Mouse (Mus musculus) megakaryocyte-erythroid progenitor cell, adult 5-6 weeks (primary cell): ENCODE results near the gene Prrc2b. TPM values are rescaled to one million over a fixed set of nuclear protein-coding genes. Genes with fewer than 3 reads are reported as not detected.
A peak's percentile ranks its signal among the peaks of the same experiment; 100 is the strongest.

Experiments
- ATAC-seq: replicated peaks from 2 replicates; pipeline ENCODE4 v1.8.0; 2016; ENCODE audit warnings: mild to moderate bottlenecking, inconsistent platforms; ENCODE audit not compliant: severe bottlenecking, poor library complexity, low FRiP score, low TSS enrichment
- total RNA-seq, 2 experiments: library from RNA; stranded (forward) in 1 of 2; stranded (reverse) in 1 of 2; fragments of 200-1000, 215-1000 nt in 1 of 2; fragments of >200 nt in 1 of 2; fragmentation: Nextera tagmentation in 1 of 2; gene quantifications; 2 replicates each; pipeline ENCODE4 v1.2.3; 2014 to 2017

The Prrc2b gene
- total RNA-seq, 2 experiments from 2014 or later = 20.1 to 58.3 TPM

DNA sequence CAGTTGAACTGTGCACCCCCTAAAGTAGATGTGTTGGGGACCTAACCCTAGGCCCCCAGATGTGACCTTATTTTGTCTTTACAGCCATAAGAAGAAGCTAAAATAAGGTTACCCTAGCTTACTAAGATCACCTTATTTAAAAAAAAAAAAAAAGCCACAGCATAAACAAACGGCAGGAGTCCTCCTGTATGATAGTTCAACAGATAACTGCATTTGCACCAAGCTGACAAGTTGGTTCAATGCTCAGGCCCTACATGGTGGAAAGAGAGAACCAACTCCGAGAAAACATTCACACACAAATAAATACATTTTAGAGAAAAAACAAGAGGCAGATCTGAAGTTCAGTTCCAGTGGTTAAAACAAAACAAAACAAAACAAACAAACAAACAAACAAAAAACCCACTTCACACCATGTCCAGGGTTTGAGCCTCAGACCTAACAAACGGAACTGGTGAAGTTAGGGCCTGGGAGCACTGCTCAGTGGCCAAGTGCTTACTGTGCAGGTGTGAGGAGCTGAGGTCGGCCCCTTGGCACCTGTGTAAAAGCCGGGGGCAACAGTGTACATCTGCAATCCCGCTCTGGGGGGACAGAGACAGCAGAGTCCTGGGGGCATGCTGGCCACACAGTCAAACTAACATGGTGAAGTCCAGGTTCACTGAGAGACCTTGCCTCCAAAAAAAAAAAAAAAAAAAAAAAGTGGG lies 18.9 kb upstream of the Prrc2b start:
- ATAC-seq = no peak

DNA sequence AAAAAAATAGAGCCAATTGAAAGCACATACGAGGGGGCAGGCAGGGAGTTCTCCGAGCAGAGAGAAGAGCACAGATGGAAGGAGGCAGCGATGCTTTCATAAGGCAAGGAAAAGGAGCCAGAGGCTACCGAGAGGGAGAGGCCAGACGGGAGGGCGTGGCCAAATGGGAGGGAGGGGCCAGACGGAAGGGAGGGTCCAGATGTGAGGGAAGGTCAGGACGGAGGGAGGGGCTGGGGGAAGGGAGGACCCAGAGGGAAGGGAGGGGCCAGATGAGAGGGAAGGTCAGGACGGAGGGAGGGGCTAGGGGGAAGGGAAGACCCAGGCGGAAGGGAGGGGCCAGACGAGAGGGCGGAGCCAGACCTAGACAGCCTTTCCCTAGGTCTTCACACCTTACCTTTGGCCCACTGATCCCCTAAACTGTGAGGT lies 18.3 kb upstream of the Prrc2b start:
- ATAC-seq = peak; percentile 58

DNA sequence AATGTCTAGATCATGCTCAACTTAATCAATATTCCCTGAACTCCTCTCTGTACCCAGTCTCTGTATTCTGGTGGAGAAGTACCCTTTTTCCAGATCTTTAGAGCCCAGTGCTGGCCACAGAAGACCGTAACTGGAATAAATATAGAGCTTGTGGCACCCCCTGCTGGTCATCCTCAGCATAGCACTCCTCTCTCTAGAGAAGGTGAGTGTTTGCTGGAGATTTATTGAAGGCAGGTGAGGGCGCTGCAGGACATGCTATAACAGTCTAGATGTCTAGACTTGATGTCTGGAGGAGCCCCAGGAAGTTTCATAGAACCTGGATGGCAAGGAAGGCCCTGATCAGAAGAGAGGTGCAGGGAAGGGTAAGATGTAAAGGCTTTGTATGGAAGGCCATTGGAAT lies 16.8 kb upstream of the Prrc2b start:
- ATAC-seq = no peak

DNA sequence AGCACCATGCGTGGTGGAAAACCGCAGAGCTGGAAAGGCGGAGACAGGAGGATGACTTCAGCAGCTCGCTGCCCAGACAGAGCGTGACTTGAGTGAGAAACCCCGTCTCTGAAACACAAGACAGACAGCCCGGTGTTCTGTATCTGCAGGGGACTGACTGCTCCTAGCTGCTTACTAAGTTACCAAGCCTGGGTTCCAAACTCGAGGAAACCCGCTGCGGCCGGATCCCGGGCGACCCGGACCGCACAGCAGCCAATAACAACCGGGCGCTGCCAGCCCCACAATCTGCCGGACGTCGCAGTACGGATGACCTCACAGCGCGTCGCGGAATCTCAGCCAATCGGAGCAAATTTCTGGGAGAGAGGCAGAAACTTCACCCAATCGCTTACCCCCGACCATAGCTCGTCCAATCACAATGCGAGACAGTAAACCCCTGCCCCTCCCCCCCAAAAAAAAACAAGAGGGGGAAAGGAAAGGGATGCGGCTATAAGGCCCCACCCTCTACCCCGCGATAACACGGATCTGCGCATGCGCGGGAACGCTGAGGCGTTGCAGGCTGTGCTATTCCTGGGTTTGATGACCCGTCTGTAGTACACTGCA lies 13.1 kb upstream of the Prrc2b start:
- ATAC-seq = peak; percentile 93

DNA sequence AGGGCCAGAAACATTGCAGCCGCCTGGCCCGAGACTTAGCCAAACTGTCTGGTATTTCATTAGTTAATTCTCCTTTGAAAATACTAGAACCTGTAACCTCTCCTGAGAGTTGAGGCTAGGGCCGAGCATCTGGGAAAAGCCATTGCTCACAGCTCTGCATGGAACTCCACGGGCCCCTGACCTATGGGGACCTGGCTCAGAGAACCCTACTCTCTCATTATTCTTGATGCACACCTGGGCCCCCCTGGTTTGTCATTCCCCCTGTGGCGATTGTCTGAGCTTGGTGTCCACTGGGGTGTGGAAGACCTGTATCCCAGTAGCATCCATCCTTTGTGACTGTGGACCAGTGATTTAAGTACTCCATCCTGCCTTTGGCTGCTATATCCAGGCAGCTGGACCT lies 11.5 kb upstream of the Prrc2b start:
- ATAC-seq = no peak

DNA sequence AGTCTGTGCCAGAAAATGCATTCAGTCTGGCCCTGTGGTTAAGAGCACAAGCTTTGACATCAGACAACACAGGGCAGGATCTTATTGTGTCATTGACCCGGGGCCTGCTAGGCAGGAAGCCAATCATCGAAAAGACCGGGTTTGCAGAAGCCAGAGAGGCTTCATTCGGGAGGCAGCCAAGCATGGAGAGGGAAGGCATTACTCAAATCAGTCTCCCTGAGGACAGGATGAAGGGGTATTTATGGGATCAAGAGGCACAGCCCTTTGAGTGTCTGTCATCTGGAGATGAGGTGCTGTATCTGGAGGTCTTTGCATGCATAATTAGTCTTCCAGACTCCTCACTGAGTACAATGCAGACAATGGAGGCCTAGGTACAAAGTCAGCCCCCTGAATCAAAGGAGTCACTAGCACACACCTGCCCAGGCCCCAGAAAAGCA lies 10.4 kb upstream of the Prrc2b start:
- no peak for ATAC-seq

DNA sequence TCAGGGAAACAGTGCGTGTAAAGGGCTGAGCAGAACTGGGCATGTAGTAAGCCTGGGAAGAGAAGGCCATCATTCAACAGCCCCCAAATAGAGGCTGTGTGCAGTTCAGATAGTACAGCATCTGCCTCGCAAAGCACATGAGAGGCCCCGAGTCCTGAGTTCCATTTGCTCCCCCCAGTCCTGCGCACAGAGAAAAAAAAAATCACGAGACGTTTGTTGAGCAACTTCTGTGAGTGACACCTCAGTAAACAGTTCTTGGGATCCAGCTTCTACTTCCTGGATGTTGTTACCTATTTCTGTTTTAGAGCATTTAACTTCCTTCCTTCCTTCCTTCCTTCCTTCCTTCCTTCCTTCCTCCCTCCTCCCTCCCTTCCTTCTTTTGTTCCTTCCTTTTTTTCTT lies 9.3 kb upstream of the Prrc2b start:
- no peak for ATAC-seq

DNA sequence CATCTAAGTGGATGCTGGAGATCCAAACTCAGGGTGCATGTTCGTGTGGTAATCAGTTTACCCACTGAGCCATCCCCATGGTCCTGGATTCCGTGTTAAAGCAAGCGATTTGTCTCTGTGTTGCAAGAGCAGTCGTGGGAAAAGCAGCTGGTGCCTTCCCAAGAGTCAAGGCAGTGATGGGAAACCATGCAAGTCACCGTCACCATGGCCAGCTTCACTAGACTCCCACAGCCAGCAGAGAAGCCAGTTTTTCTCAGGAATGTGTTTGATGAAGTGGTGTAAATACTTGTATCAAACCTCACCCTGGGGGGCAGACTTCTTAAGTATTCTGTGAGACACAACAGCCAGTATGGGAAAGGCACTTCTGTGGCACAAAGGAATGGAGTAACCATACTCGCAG lies 8.5 kb upstream of the Prrc2b start:
- ATAC-seq = no peak

DNA sequence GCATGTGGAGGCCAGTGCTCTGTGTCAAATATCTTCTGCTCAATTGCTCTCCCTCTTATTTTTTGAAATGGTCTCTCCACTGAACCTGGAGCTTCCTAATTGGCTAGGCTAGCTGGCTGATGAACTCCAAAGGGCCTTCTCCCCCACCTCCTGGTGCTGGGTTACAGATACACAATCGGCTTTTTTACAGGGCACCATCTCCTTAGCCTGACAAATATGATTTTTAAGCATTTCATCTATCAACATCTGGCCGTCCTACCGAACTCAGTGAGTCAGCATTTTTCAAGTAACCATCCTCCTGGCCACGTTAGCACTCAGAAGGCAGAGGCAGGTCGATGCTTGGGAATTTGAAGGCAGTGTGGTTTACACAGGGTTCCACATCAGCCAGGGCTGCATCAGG lies 6.2 kb upstream of the Prrc2b start:
- peak; percentile 70 for ATAC-seq

DNA sequence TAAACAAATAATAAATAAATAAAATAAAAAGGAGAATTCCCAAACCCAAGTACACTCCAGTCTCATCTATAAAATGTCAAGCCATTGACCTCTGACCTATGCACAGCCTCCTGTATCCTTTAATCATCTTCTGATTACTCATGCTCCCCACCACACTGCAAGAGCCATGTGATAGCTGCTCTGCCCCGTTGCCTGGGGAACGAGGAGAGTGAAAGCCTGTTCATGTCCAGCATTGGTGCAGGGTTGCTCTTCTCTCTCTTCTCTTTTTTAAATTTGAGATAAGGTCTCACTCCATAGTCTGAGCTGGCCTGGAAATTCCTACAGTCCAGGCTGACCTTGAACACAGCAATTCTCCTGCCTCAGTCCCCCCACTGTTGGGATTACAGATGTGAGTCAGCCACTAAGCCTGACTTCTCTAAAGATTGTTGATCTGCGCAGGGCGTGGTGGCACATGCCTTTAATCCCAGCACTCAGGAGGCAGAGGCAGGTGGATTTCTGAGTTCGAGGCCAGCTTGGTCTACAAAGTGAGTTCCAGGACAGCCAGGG lies 4.2 kb upstream of the Prrc2b start:
- no peak for ATAC-seq

DNA sequence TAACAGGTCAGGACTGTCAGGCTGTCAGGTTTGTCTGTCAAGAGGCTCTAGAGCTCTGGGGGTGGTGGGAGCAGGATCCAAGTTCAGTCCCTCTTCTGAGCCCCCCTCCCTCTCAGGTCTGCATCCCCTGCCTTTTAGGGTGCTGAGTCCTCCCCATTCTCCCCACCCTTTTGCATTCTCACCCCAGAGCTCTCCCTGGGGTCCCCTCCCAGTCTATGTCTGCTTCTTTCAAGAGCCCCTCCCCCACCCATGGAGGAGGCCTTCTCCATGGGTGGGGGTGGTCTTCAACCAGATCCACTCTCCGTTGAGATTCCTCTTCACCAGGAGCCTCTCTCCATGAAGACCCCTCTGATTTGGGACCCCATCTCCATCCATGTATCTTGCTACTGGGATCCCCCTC lies 747 bp upstream of the Prrc2b start:
- no peak for ATAC-seq

DNA sequence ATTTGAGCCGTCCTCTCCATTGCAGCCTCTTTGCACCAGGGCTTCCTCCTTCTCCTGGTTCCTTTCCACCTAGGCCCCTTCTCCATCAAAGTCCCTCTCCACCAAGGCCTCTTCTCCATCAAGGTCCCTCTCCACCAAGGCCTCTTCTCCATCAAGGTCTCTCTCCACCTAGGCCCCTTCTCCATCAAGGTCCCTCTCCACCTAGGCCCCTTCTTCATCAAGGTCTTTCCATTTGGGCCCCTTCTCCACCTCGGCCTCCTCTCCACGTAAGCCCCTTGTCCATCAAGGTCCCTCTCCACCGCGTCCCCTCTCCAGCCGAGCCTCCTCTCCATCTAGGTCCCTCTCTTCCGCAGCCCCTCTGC lies 339 bp upstream of the Prrc2b start:
- ATAC-seq = no peak

DNA sequence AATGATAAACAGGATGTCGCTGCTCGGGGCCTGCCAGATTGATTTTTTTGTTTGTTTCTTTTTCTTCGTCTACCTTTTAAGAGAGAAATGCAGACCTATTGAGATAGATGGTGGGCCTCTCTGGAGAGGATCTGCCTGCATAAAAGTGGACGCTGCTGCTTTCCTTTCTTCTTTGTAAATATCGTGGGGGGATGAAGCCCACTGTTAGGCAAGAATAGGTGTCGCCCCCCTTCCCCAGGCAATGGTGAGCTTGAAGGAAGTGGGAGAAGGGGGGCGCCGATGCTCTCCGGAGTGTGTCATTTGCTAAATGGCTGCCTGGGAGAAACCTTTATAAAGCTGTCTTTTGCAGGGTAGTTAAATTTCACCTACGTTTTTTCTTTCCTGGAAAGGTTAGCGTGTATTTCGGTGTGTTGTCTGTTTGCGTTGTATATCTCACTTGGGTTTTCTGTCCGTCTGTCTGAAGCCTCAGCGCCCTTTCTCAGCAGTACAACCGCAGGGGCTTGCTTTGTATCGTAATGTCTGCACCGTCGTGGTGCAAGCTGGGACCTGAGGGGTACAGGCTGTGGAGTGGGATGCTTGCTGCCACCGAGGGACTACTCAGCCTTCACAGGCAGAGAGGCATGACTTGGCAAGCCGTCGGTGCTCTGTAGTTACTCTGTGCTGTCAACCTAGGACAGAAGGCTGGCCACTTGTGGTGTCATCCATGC lies 931 bp downstream of the Prrc2b start:
- peak; percentile 62 for ATAC-seq

DNA sequence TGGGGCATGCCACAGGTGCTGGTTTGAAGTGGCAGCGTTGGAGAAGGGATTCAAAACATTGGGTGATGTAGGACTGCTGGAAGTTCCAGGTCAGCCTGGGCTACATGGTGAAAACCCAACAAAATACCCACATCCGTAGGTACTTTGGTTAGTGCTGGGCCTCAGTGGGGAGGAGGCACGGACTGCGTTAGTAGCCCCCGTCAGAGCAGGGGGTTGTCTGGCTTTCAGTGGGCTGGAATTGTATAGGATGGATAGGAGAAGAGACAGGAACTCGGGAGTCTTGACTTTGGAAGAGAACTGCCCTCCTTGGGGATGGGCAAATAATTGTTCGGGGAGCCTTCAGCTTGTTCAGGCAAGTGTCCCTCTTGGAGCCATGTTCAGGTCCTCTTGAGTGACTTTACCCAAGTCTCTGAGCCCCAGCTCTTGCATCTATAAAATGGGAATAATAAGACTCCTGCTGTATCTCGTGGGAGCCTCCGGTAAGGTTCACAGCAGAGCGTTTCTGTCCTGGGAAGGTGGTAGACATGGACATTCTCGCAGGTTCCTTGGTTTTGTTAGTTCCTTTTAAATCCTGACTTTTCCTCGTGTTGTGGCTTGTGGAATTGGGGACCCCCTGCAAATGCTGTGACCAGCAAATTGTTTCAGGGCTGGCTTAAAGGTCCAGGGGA lies 1.6 kb downstream of the Prrc2b start:
- ATAC-seq = no peak

DNA sequence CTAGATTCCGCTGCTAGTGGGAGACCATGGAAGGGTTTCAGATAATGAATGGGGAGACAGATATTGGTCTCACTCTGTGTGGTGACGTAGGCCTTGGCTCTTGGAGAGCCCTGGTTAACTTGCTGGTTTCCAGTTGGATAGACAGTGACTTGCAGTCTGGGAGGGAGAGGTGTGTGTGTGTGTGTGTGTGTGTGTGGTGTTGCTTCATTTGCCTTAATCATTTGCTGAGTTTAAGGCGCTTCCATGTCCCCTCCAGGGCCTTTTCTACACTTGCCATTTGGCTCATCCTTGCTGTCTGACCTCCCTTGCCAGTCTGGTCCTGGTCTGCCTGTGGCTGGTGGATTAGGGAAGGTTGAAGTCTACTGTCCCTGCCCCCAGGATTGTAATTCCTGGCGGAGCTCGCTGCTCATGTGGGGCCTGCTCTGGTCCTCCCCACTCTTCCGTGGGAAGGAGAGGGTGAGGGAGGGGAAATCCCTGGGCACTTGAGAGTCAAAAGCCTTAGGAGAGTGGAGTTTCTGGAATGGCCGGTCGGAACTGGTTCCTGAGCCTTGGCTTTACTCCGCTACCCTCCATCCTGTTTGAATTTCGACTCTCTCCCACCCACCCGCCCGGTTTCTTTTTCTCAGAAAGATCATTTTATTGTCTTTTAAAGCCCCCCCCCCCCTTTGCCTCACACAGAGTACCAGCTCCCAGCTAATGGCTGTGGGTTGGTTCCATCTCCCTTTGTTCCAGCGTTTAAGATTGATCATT lies 2.3 kb downstream of the Prrc2b start:
- ATAC-seq = peak; percentile 68

DNA sequence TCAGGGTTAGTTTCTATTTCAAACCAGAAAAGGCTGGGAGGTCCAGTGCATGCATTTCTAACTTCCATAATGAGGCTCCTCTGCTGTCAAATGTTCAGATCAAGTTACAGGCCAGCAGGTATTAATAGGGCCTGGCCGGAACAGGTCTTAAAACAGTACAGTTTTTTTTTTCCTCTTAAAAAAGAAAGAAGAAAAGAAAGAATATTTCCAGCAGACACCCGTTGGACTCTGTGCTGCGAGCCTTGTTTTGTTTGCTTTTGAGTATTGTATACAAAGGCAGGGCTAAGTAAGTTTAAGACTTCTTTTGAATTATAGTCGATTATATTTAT lies 2.9 kb downstream of the Prrc2b start:
- ATAC-seq = no peak

DNA sequence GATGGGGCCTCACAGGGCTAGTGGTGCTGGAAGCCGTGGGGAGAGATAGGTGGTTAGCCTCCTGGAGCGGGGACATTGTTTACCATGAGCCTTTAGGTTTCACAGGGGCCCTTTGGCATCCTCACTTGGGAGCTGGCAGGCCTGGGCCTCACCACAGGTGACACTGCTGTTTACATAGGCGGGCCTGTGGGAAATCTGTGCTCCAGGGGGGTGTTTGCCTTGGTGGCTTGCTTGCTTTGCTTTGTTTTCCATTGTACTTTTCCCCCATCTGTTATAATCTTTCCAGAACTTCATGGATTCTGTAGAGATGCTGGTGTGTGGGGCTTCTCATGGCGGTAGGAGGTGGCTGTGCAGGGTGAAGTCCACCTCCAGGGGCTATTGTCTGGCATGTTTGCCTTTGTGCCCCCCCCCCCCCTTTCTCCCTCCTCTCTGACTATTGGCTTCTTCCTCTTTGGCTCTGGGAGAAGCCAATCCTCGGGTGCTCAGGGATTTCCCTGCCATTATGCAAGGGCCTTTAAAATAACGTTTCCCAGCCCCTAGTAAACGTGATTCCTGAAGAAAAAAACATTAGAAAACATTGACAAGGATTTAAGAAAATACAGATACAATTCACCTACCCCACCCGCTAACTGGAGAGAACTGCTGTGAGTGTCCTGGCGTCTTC lies 3.6 kb downstream of the Prrc2b start:
- no peak for ATAC-seq

DNA sequence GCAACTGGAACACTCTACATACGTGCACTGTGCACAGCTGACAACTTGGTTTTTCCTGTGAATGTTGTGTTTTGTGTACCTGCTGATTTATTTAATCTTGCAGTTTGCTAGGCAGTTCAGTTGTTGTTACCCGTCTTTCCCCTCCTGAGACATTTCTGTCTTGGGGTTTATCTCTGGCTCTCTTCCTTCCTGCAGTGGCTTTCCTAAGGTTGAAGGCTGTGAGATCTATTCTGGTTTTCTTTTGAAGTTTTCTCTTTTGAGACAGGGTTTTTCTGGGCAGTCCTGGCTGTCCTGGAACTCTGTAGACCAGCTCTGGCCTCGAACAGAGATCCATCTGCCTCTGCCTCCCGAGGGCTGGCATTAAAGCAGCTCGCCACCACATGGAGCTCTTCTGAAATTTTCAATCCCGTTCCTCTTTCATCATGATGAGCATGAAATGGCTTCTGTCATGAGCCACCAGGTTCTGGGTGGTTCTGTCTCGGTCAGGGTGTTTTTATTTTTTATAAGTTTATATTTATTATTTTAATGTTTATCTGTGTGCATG lies 4.2 kb downstream of the Prrc2b start:
- ATAC-seq = no peak

DNA sequence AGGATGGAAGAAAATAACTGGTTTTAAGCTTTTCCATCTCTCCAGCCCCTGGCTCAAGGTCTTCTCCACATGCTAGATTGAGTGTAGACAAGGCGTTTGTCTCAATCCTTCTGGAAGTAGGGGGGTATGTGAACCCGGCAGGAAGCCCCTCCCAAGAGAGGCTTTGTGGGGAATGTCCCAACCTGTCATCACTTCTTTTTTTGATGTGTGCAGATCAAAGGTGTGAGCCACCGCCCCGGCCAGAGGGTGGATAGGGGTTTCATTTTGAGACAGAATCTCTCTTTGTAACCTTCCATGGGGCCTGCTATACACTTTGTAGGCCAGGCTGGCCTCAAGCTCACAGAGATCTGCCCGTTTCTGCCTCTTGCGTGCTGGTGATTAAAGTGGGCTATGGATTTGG lies 4.7 kb downstream of the Prrc2b start:
- no peak for ATAC-seq
